Mouse (Mus musculus) adrenal gland, postnatal 4 days (tissue): ENCODE measurements around the gene Mrpl44. TPM values are rescaled to one million over a fixed set of nuclear protein-coding genes. Genes with fewer than 3 reads are reported as not detected.

Source experiments
- DNase-seq, 2 experiments: peaks; one replicate each; pipeline ENCODE4 v3.0.0; 2021 to 2022; ENCODE audit warnings: low spot score in 2 of 2, mixed read lengths in 2 of 2
- total RNA-seq, 2 experiments: library from RNA; stranded (reverse); gene quantifications; 2 replicates each; pipeline ENCODE4 v1.2.3; 2021

Gene Mrpl44
- total RNA-seq, 2 experiments from 2014 or later, result 59.6 to 65.1 TPM

GRCm38 (mm10) chr1:79761917-79762271 is 13.9 kb upstream of the Mrpl44 start:
- no peak for DNase-seq

DNA sequence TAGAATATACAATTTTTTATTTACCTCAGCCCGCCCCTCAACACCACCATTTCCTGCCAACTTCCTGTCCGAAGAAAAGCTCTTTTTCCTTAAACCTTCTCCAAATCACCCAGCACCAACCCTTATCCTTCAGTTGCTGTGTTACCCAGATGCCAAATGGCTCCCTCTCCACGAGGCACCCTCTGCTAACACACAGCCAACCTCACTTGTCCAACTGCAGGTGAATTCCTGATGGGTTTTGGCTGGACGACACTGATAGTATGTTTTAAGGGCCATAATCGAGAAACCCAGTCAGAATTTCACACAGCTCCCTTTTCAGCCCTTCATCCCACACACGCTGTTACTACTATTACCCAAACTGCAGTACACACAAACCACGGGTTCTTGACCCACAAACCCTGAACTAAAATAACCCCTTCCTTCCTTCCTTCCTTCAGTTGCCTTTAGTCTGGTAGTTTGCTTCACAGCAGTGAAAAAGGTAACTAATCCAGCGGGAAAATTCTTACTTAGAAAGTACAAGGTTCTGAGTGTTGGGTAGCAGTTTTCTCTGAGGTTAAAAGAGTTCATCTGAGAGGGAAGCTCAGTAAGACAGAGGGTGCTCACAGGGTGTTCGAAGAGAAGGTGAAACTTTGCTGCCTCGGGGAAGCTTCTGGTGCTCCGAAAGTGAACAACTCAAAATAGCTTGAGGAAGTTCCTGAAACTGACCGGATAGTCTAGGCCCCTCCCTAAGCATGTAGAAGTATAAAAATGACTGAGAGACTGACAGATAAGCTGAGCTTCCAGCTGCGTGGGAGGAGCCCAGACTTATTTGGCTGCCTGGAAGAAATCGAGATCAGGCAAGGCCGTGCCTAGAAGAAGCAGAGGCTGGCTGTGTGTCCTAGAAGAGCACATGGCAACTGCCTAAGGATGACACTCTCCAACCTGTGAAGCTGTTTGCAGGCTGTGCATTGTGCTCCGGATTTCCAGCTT is 13.3 kb upstream of the Mrpl44 start:
- DNase-seq, result no peak

DNA sequence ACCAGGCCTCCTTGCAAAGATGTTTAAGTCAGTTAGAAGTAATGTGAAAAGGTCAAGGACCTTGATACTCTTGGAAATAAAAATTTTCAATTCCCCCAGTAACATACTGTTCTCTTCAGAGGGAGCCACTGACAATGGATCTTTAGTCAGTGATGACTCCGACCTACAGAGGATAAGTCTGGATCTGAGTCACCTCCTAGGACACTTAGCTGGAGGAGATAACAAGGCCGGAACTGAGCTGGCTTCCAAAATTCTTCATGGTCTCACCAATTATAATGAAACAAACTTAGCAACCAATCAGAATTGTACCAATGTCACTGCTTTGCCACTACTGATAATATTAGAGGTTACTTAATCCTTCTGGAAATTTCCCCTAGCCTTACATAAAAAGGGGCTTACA is 11.8 kb upstream of the Mrpl44 start:
- DNase-seq, result no peak

- DNase-seq, result no peak
Observed at GRCm38 (mm10) chr1:79764483-79764882, 11.3 kb upstream of the Mrpl44 start.

- no peak for DNase-seq
Observed at GRCm38 (mm10) chr1:79768231-79768630, 7.6 kb upstream of the Mrpl44 start.

GRCm38 (mm10) chr1:79774164-79774780 is 1.5 kb upstream of the Mrpl44 start:
- DNase-seq, result no peak

DNA sequence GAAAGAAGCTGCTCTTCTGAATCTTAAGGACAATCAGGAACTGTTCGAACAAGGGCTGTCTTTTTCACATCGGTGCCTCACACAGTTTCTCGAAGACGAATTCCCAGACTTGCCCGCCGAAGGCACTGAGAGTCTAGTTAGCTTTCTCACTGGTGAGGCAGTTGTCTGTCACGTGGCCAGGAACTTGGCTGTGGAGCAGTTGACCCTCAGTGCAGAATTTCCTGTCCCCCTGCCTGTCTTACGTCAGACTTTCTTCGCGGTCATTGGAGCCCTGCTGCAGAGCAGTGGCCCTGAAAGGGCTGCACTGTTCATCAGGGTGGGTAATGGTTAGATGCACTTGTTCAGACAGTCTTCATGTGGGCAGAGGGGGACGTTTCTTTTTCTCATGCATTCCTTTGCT is 2.2 kb downstream of the Mrpl44 start:
- no peak for DNase-seq

DNA sequence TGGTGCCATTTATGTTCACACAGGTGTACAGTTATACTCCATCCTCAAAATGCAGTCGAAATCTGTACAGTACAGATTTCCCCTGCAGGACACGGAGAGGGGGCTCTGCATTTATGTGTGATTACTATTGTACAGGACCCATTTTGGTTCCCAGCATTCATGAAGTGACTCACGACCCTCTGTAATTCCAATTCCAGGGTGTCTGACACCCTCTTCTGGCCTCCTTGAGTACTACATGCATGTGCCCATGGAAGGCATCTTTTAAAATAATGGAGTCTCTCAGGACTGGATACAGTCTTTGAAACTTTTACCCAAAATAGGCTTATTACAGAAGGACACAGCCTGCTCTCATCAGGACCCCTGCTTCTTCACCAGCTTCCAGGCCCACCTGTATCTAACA is 6.6 kb downstream of the Mrpl44 start:
- DNase-seq, result no peak

DNA sequence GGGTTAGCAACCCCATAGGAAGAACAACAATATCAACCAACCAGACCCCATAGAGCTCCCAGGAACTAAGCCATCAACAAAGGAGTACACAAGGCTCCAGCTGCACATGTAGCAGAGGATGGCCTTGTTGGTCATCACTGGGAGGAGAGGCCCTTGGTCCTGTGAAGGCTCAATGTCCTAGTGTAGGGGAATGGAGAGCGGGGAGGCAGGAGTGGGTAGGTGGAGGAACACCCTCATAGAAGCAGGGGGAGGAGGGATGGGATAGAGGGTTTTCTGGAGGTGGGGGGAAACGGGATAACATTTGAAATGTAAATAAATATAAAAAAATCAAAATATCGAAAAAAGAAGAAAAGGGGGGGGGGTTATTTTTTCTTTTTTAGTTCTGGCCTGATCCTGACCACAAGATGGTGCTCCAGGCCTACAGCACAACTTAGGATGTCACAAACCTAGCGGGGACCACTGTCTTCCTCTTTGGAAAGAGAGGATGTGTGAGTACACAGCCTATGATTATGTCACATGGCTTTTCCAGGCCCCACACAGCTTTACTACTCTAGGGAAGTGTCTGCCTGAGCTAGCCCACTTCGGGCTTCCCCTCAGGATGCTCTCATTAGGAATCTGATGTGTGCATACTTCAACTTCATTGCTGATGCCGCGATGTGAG is 10.6 kb downstream of the Mrpl44 start:
- no peak for DNase-seq

GRCm38 (mm10) chr1:79797084-79797483 is 21.3 kb downstream of the Mrpl44 start:
- DNase-seq, result no peak

DNA sequence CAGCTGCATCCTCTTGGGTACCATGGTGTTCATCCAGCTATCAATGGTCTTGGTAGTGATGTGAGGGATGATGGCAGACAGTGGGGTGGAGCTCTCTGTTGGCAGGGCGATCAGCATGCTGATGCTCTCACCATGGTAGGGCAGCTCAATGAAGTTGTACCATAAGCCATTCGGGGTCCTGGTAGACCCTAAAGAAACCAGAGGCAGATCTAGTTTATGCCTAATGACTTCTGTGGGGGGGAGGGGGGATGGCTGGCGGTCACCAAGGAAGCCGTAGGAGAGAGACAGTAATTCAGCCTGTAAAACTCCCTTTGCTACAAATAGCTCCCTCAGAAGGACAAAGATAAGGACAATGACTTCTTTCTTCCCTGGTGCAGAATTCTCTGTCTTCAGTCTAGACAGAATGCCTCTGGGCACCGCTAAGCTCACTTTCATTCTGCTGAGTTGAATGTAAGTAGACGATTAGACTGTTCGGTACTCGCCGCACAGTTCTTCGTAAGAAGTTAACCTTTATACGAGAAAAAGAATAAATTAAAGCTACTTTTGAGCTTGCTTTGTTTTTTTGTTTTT is 27.1 kb downstream of the Mrpl44 start:
- no peak for DNase-seq

GRCm38 (mm10) chr1:79803614-79804013 is 27.8 kb downstream of the Mrpl44 start:
- no peak for DNase-seq

- no peak for DNase-seq
Observed at GRCm38 (mm10) chr1:79806865-79807264, 31.0 kb downstream of the Mrpl44 start.

DNA sequence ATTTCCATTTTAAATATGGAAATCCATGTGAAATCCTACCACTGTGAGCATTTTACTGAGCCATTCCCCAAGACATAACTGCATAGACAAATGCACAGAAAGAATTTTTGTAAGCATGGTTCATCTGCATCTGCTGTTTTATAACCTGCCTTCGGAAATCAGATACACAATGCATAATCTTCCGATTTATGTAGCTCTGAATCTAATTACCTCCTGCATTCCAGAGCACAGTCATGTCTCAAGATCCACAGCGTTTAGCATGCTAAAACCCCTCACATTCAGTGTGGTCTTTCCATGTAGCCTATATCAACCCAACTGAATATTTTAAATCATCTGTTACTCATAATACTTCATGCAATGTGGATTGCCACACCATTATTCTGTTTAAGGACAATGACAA is 33.6 kb downstream of the Mrpl44 start:
- no peak for DNase-seq

DNA sequence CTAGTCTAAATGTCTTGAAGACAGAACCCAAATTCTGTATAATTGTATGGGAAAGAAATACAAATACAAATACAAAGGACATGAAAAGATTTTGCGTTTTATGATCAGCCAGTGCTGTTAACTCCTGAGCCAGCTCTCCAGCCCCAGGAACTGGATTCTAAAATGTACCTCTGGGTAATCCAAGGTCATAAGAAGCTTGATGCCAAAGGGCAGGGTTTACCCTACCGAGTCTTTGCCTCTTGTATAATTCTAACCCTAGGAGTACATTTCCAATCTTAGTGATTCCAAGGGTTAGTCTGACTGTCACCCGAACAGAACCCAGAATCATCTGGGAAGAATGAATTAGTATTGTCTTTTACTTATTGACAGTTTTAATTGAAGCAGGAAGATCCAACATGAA is 39.6 kb downstream of the Mrpl44 start:
- DNase-seq, result no peak

- DNase-seq, result no peak
Observed at GRCm38 (mm10) chr1:79819296-79819879, 43.6 kb downstream of the Mrpl44 start.

DNA sequence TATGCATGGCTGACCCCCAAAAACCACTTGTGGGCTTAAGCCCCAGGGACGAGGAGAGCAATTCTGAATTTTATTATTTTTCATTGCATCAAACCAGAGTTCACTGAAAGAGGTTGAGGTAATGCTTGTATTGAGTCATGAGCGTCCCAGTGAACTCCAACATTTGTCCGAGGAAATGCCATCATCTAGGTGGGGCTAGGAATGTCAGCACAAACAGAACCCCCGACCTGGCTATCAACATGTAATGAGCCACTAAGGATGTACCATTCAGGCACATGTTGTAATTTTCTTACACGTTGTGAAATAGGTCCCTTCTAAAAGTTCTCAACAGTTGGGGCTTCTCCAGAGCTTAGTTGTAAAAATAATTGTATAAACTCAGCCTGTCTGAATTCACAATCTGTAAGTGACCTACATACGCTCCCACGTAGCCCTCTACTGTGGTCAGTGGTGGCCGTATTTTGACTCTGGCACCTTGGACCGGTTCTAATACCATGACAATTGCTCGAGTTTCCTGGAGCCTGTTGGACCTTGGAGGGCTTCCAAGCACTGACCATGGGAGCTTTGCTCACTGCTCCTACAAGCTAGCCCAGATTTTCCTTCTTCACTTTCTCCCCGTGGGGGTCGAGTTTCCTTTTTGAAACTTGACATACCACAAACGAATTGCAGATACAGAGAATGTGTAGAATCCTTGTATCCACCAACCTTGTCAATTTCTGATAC is 47.1 kb downstream of the Mrpl44 start:
- DNase-seq, result no peak

- DNase-seq, result no peak
Observed at GRCm38 (mm10) chr1:79823951-79824633, 48.3 kb downstream of the Mrpl44 start.
